Mouse (Mus musculus) erythroblast, embryonic 14.5 days (primary cell): Measurements from ENCODE around the gene Ptchd3.

Experiments used
- GATA1 ChIP-seq: IDR thresholded peaks from 2 replicates; pipeline ENCODE4 v1.6.1; 2012; ENCODE audit warnings: low read length, inconsistent platforms, mixed read lengths
- TAL1 ChIP-seq: IDR thresholded peaks from 3 replicates; pipeline ENCODE4 v1.6.1; 2012; ENCODE audit warnings: low read length, inconsistent platforms, mixed read lengths

DNA sequence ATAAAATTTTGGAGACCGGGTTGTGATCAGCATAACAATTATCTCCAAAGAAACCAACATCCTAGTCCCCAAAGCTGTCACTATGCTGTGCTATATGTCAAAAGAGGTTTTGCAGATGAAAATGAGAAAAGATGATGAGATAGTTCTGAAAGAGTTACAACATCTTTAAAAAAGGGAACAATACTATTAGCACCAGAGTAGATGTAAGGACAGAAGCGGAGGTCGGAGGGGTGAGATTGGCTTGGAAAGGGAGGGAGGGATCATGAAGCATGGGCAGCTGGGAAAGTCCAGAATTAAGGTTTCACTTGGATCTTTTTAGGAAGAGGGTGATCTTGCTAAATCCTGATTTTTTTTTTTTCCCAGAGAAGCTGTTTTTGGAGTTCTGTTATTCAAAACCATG, 36.5 kb upstream of the Ptchd3 start:
- TF ChIP-seq GATA1 (no peak), TAL1 (no peak)
